Mouse (Mus musculus) olfactory bulb, adult 2 months (tissue): ENCODE measurements at regions not wholly inside any gene's neighbourhood (a gene's known extent, or its start where the extent isn't known, plus 50 kb on each side); places are given as distances from the start of the nearest gene placed in this dataset.

Experiments used
- CTCF ChIP-seq: fragments of 200-500 bp; IDR thresholded peaks from 2 replicates; pipeline ENCODE4 v1.5.1; 2012; ENCODE audit warnings: low read depth, mild to moderate bottlenecking, low read length, moderate library complexity; ENCODE audit not compliant: insufficient read depth
- POLR2A ChIP-seq: fragments of 200-500 bp; IDR thresholded peaks from 2 replicates; pipeline ENCODE4 v1.6.1; 2012; ENCODE audit warnings: mild to moderate bottlenecking, low read depth, low read length, moderate library complexity; ENCODE audit not compliant: insufficient read depth

DNA sequence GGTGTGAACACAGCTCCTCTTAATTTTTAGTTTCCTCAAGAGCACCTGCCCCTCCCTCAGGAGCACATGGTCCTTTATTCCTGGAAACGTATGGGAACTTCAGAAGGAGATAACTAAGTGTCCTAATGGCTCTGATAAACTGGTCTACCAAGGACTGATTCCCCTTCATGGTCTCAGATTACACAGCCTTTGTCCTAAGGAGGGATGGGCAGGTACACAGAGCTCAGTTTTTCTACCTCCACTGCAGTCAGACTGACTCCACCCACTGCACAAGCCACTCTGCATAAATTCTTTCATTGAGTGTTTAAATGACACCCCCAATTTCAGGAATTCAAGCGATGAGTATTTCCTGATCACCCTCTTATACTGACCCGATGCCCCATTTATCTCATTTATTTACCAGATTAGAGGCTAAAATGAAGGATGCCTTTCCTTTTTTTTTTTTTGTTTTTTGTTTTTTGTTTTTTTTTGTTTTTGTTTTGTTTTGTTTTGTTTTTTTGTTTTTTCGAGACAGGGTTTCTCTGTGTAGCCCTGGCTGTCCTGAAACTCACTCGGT lies 95.1 kb downstream of the Sox2 start:
- no peak for TF ChIP-seq CTCF
- TF ChIP-seq POLR2A, result no peak
